Mouse (Mus musculus) lung, adult 2 months (tissue): ENCODE results near the gene Kif1a.

Source experiments
- CTCF ChIP-seq: fragments of 200-500 bp; IDR thresholded peaks from 2 replicates; pipeline ENCODE4 v1.5.1; 2011; ENCODE audit warnings: mild to moderate bottlenecking, low read length, control low read depth; ENCODE audit not compliant: insufficient read depth
- POLR2A ChIP-seq: fragments of 200-500 bp; IDR thresholded peaks from 2 replicates; pipeline ENCODE4 v1.6.1; 2011; ENCODE audit warnings: low read depth, mild to moderate bottlenecking, control low read depth, low read length, borderline replicate concordance; ENCODE audit errors: extremely low read depth

DNA sequence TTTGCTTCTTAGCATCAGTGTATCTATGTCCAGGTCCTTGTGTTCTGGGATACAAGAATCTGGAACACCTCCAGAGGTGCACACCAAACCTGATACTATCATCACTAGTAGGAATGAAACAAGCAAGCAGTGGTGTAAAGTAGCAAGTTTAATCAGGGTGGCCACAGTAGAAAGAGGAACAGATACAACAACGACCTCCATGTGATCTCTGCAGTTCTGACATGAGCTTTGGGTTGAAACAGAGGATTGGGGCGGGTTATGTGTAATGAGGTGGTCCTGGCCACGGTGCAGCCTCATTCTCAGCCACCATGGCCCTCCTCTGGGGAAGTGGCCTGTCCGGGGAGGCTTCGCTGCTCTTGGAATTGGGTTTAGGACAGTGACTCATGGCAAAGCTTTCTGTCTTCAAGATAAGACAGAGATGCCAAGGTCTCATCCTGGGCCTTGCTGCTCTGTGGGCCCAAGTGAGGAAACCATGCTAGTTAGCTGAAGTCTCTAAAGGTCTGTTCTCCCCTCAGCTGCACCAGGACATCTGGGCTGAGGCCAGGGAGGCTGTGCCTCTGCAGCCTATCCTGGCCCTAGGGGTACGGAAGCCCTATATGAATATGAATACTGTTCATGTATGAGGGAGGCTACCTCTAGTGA, 109.4 kb downstream of the Kif1a start:
- TF ChIP-seq CTCF = no peak
- TF ChIP-seq POLR2A = no peak
